10 mouse cellular contexts compared by ENCODE assay signal in genomic region chr3:88640676-88641075, GRCm38 (mm10). TPM values are rescaled to one million over a fixed set of nuclear protein-coding genes. Genes with fewer than 3 reads are reported as not detected.
DNase-seq lines count a peak whose midpoint lies in the region; ATAC-seq and TF ChIP-seq lines count a peak whose summit lies in the region.
"Had no signal": no experiment of that assay in that cellular context is flagged by ENCODE, and none has a peak within 500 bp of the region (broad histone marks: within the 10 kb centered on the region; RNA-seq: fewer than 3 reads in every experiment).

No protein-coding gene starts in this region.

- H3K9me3 ChIP-seq in MEL (replicated peaks; ENCODE audit: insufficient read depth, low read length), result no peaks in the 10 kb centered on the region
- no peaks in the 10 kb centered on the region for H3K9me3 ChIP-seq in forebrain, embryonic 15.5 days
- H3K9me3 ChIP-seq in limb, embryonic 11.5 days (ENCODE audit: control insufficient read depth, low read length), result no peaks in the 10 kb centered on the region
- no peaks in the 10 kb centered on the region for H3K9me3 ChIP-seq in neural tube, embryonic 11.5 days (ENCODE audit: control insufficient read depth, low read length)
- H3K9me3 ChIP-seq: liver, embryonic 15.5 days had no signal

- TF ChIP-seq EP300 in MEL (IDR thresholded peaks at IDR 0.05; ENCODE audit: low read depth in 1 of 2, low read length in 2 of 2), result no peak

- H3K4me2 ChIP-seq in forebrain, embryonic 15.5 days (replicated peaks), result no peak overlapping the region
- H3K4me2 ChIP-seq in limb, embryonic 11.5 days (ENCODE audit: low read depth, severe bottlenecking), result no peak overlapping the region
- no peak overlapping the region for H3K4me2 ChIP-seq in neural tube, embryonic 11.5 days (ENCODE audit: low read depth)
- H3K4me2 ChIP-seq: liver, embryonic 15.5 days had no signal

- peak; percentile 70 for TF ChIP-seq RAD21 in MEL (IDR thresholded peaks at IDR 0.05; ENCODE audit: low read depth, low read length)

- H3K79me2 ChIP-seq in MEL (ENCODE audit: control insufficient read depth, insufficient read depth, low read length, poor library complexity), result no peaks in the 10 kb centered on the region

- DNase-seq in left cerebral cortex, postnatal 14 days (ENCODE audit: low spot score in 2 of 2), result peak; percentile 73 to 92
- no peak for DNase-seq in left cerebral cortex, adult 11 months (ENCODE audit: low spot score)
- DNase-seq in MEL (ENCODE audit: low read depth, low spot score), result peak; percentile 86
- peak; percentile 65 to 76 for DNase-seq in cerebellum, adult 2 months
- DNase-seq in limb, embryonic 11.5 days (ENCODE audit: low spot score), result peak; percentile 73
- DNase-seq in neural tube, embryonic 11.5 days (ENCODE audit: low spot score), result peak; percentile 60
- DNase-seq in gastrocnemius, postnatal 14 days, result no peak

- no peaks in the 10 kb centered on the region for H3K4me1 ChIP-seq in MEL (ENCODE audit: control insufficient read depth in 1 of 2, insufficient read depth in 2 of 2, low read length in 2 of 2)
- H3K4me1 ChIP-seq in cerebellum, adult 2 months (ENCODE audit: control insufficient read depth, insufficient read depth, low read length), result no peaks in the 10 kb centered on the region
- H3K4me1 ChIP-seq in forebrain, embryonic 15.5 days, result no peaks in the 10 kb centered on the region
- no peaks in the 10 kb centered on the region for H3K4me1 ChIP-seq in limb, embryonic 11.5 days (ENCODE audit: control insufficient read depth, insufficient read depth, low read length)
- H3K4me1 ChIP-seq in neural tube, embryonic 11.5 days (ENCODE audit: control insufficient read depth, insufficient read depth, low read length), result no peaks in the 10 kb centered on the region
- H3K4me1 ChIP-seq: liver, embryonic 15.5 days had no signal

- H3K27me3 ChIP-seq in MEL (ENCODE audit: control insufficient read depth in 1 of 2, insufficient read depth in 2 of 2, low read length in 2 of 2), result no peaks in the 10 kb centered on the region
- no peaks in the 10 kb centered on the region for H3K27me3 ChIP-seq in cerebellum, adult 2 months (ENCODE audit: control insufficient read depth, insufficient read depth, low read length)
- no peaks in the 10 kb centered on the region for H3K27me3 ChIP-seq in forebrain, embryonic 15.5 days
- no peaks in the 10 kb centered on the region for H3K27me3 ChIP-seq in limb, embryonic 11.5 days (ENCODE audit: control insufficient read depth, insufficient read depth, low read length)
- no peaks in the 10 kb centered on the region for H3K27me3 ChIP-seq in neural tube, embryonic 11.5 days (ENCODE audit: control insufficient read depth, insufficient read depth, low read length)
- H3K27me3 ChIP-seq: liver, embryonic 15.5 days had no signal

- 79% methylated on average over 1 of the region's 1 CpGs for WGBS in cerebellum, adult 2 months
- WGBS in forebrain, embryonic 15.5 days, result 82% methylated on average over 1 of the region's 1 CpGs
- 94% methylated on average over 1 of the region's 1 CpGs for WGBS in limb, embryonic 11.5 days
- WGBS in neural tube, embryonic 11.5 days, result 89% methylated on average over 1 of the region's 1 CpGs

- no peak for TF ChIP-seq POLR2A in MEL (IDR thresholded peaks at IDR 0.05; ENCODE audit: control insufficient read depth in 1 of 2, insufficient read depth in 1 of 2, low read depth in 1 of 2, low read length in 2 of 2, poor library complexity in 1 of 2)
- no peak for TF ChIP-seq POLR2A in cerebellum, adult 2 months (IDR thresholded peaks at IDR 0.05; ENCODE audit: borderline replicate concordance, insufficient read depth, low read length)

- intact Hi-C loops in left cerebral cortex, postnatal 14 days (cut with DNase I), result no loop called here
- intact Hi-C loops in gastrocnemius, postnatal 14 days (cut with DNase I; ENCODE audit: low total_unique reads), result no loop called here

- H3K4me3 ChIP-seq in MEL (ENCODE audit: control insufficient read depth in 1 of 2, insufficient read depth in 1 of 2, low read depth in 2 of 2, low read length in 2 of 2), result no peak overlapping the region
- H3K4me3 ChIP-seq in cerebellum, adult 2 months (replicated peaks; ENCODE audit: insufficient read depth, low read depth, low read length), result no peak overlapping the region
- no peak overlapping the region for H3K4me3 ChIP-seq in forebrain, embryonic 15.5 days
- no peak overlapping the region for H3K4me3 ChIP-seq in limb, embryonic 11.5 days (ENCODE audit: low read depth, low read length)
- H3K4me3 ChIP-seq in neural tube, embryonic 11.5 days (ENCODE audit: low read depth, low read length), result no peak overlapping the region
- H3K4me3 ChIP-seq: liver, embryonic 15.5 days had no signal

- TF ChIP-seq CTCF in MEL (IDR thresholded peaks at IDR 0.05 in 2 of 3, conservative IDR thresholded peaks at IDR 0.05 in 1 of 3; ENCODE audit: control insufficient read depth in 1 of 3, insufficient read depth in 1 of 3, low read depth in 2 of 3, low read length in 3 of 3, poor library complexity in 1 of 3, severe bottlenecking in 1 of 3), result peak; percentile 65 to 79 (median 71)
- peak; percentile 57 for TF ChIP-seq CTCF in cerebellum, adult 2 months (IDR thresholded peaks at IDR 0.05; ENCODE audit: borderline replicate concordance, insufficient read depth, low read depth, low read length)

- H3K9ac ChIP-seq in MEL (ENCODE audit: control insufficient read depth, low read depth, low read length, poor library complexity, severe bottlenecking), result no peak overlapping the region
- no peak overlapping the region for H3K9ac ChIP-seq in forebrain, embryonic 15.5 days (replicated peaks)
- H3K9ac ChIP-seq in limb, embryonic 11.5 days (ENCODE audit: low read length), result no peak overlapping the region
- H3K9ac ChIP-seq in neural tube, embryonic 11.5 days (ENCODE audit: low read length), result no peak overlapping the region
- H3K9ac ChIP-seq: liver, embryonic 15.5 days had no signal

- H3K36me3 ChIP-seq in MEL (ENCODE audit: control insufficient read depth in 1 of 2, insufficient read depth in 2 of 2, low read length in 2 of 2), result peaks cover 0 to 49% of the 10 kb centered on the region in 2 experiments; a peak in 2 of 4 replicates
- H3K36me3 ChIP-seq in forebrain, embryonic 15.5 days, result peaks cover 96% of the 10 kb centered on the region
- H3K36me3 ChIP-seq in limb, embryonic 11.5 days (ENCODE audit: control insufficient read depth, insufficient read depth, low read length), result peaks cover 47% of the 10 kb centered on the region
- H3K36me3 ChIP-seq in neural tube, embryonic 11.5 days (ENCODE audit: control insufficient read depth, insufficient read depth, low read length), result peaks cover 59% of the 10 kb centered on the region

- H3K27ac ChIP-seq in MEL (ENCODE audit: control insufficient read depth, low read depth, low read length), result no peak overlapping the region
- no peak overlapping the region for H3K27ac ChIP-seq in cerebellum, adult 2 months (ENCODE audit: insufficient read depth, low read length)
- no peak overlapping the region for H3K27ac ChIP-seq in forebrain, embryonic 15.5 days (replicated peaks)
- H3K27ac ChIP-seq in limb, embryonic 11.5 days (replicated peaks; ENCODE audit: low read depth, low read length), result no peak overlapping the region
- H3K27ac ChIP-seq in neural tube, embryonic 11.5 days (ENCODE audit: low read depth, low read length), result no peak overlapping the region
- H3K27ac ChIP-seq: liver, embryonic 15.5 days had no signal

- 0 out of 2 replicates have a peak, but pooled peaks have one; percentile 49 for ATAC-seq in forebrain, embryonic 15.5 days (replicated peaks)
- no peak for ATAC-seq in limb, embryonic 11.5 days (ENCODE audit: insufficient number of reproducible peaks, low FRiP score, low TSS enrichment, low read depth)
- no peak for ATAC-seq in neural tube, embryonic 11.5 days (ENCODE audit: insufficient read depth, low FRiP score, low TSS enrichment)

TF ChIP-seq in MEL, 35 proteins besides CTCF, POLR2A, EP300 and RAD21 (continues in another document):
- TF ChIP-seq ZNF384 (IDR thresholded peaks at IDR 0.05; ENCODE audit: low read depth, low read length), result no peak
- no peak for TF ChIP-seq MEF2A (IDR thresholded peaks at IDR 0.05; ENCODE audit: extremely low read depth, insufficient replicate concordance, low read depth, low read length, poor library complexity, severe bottlenecking)
- TF ChIP-seq TCF12 (IDR thresholded peaks at IDR 0.05; ENCODE audit: low read depth, low read length), result no peak

RNA-seq across cellular contexts. Expression of gene Rxfp4, which starts 12.3 kb away (rescaled TPM):
- not detected for total RNA-seq in left cerebral cortex, postnatal 14 days (2021)
- 0.08 TPM in 1 of 2 replicates, not detected in the other for total RNA-seq in MEL (2012; rRNA removed)
- under 1 TPM in 1 of 2 experiments, not detected in 1; 0.06 TPM for polyA plus RNA-seq in MEL (2012; ENCODE audit: insufficient read depth in 1 of 2, insufficient read length in 2 of 2, low read depth in 1 of 2, low replicate concordance in 2 of 2, missing spikeins in 1 of 2)
- polyA plus RNA-seq in cerebellum, adult 2 months (2012; rRNA removed), result not detected in 2 replicates
- not detected in 2 replicates for polyA plus RNA-seq in forebrain, embryonic 15.5 days (2015; fragmentation: Nextera tagmentation; extraction: Ambion mirVana)
- not detected in 2 replicates for polyA plus RNA-seq in limb, embryonic 11.5 days (2014; fragmentation: Nextera tagmentation; extraction: Ambion mirVana)
- not detected in 2 replicates for polyA plus RNA-seq in neural tube, embryonic 11.5 days (2014; fragmentation: Nextera tagmentation; extraction: Ambion mirVana)
- total RNA-seq in gastrocnemius, postnatal 14 days (2021), result not detected
- polyA plus RNA-seq: frontal cortex, adult 2 months; liver, embryonic 15.5 days had no signal

RNA-seq across cellular contexts. Expression of gene Arhgef2, which starts 34.9 kb away (rescaled TPM):
- total RNA-seq in left cerebral cortex, postnatal 14 days (2021), result 100 to 1,000 TPM; 310 to 316 TPM
- 113 and 131 TPM in 2 replicates for total RNA-seq in MEL (2012; rRNA removed)
- 100 to 1,000 TPM in 1 of 2 experiments, not detected in 1; 183 TPM for polyA plus RNA-seq in MEL (2012; ENCODE audit: insufficient read depth in 1 of 2, insufficient read length in 2 of 2, low read depth in 1 of 2, low replicate concordance in 2 of 2, missing spikeins in 1 of 2)
- polyA plus RNA-seq in cerebellum, adult 2 months (2012; rRNA removed), result 128 and 129 TPM in 2 replicates
- polyA plus RNA-seq in forebrain, embryonic 15.5 days (2015; fragmentation: Nextera tagmentation; extraction: Ambion mirVana), result 192 and 193 TPM in 2 replicates
- polyA plus RNA-seq in limb, embryonic 11.5 days (2014; fragmentation: Nextera tagmentation; extraction: Ambion mirVana), result 132 and 134 TPM in 2 replicates
- 142 and 145 TPM in 2 replicates for polyA plus RNA-seq in neural tube, embryonic 11.5 days (2014; fragmentation: Nextera tagmentation; extraction: Ambion mirVana)
- total RNA-seq in gastrocnemius, postnatal 14 days (2021), result 10 to 100 TPM; 42.5 to 48.1 TPM

RNA-seq across cellular contexts. Expression of gene Khdc4, which starts 44.9 kb away (rescaled TPM):
- 10 to 100 TPM; 53.6 to 55.1 TPM for total RNA-seq in left cerebral cortex, postnatal 14 days (2021)
- total RNA-seq in MEL (2012; rRNA removed), result 43.4 and 47.4 TPM in 2 replicates
- 10 to 100 TPM in 1 of 2 experiments, not detected in 1; 71.0 TPM for polyA plus RNA-seq in MEL (2012; ENCODE audit: insufficient read depth in 1 of 2, insufficient read length in 2 of 2, low read depth in 1 of 2, low replicate concordance in 2 of 2, missing spikeins in 1 of 2)
- polyA plus RNA-seq in cerebellum, adult 2 months (2012; rRNA removed), result 92.7 and 99.6 TPM in 2 replicates
- 102 and 104 TPM in 2 replicates for polyA plus RNA-seq in forebrain, embryonic 15.5 days (2015; fragmentation: Nextera tagmentation; extraction: Ambion mirVana)
- polyA plus RNA-seq in limb, embryonic 11.5 days (2014; fragmentation: Nextera tagmentation; extraction: Ambion mirVana), result 110 and 122 TPM in 2 replicates
- polyA plus RNA-seq in neural tube, embryonic 11.5 days (2014; fragmentation: Nextera tagmentation; extraction: Ambion mirVana), result 111 TPM in 2 replicates
- total RNA-seq in gastrocnemius, postnatal 14 days (2021), result 10 to 100 TPM; 18.0 to 20.8 TPM

Comparison
In these comparisons a context has a peak if more than half of its experiments do, and no peak if none do; other contexts are left out.
1. DNase-seq: peak in left cerebral cortex, postnatal 14 days (2 of 2), MEL (single experiment), cerebellum, adult 2 months (2 of 2), limb, embryonic 11.5 days (single experiment) and neural tube, embryonic 11.5 days (single experiment); none in left cerebral cortex, adult 11 months (single experiment) and gastrocnemius, postnatal 14 days (single experiment).